Mouse (Mus musculus) hindbrain, embryonic 13.5 days (tissue): ENCODE measurements around the gene Trex1. TPM values are rescaled to one million over a fixed set of nuclear protein-coding genes. Genes with fewer than 3 reads are reported as not detected.

Experiments used
- ATAC-seq: fragments of 200-750 bp; cut with Nextera tagmentation; 2 replicates; pipeline ENCODE4 v1.8.0; 2017; ENCODE audit warnings: moderate TSS enrichment; ENCODE audit not compliant: low FRiP score
- H3K27ac ChIP-seq: fragments of 300-500 bp; sonication (generic); 2 replicates; pipeline ENCODE4 v1.5.1; 2015; ENCODE audit warnings: inconsistent platforms, mild to moderate bottlenecking, moderate library complexity
- H3K27me3 ChIP-seq: fragments of 300-500 bp; sonication (generic); 2 replicates; pipeline ENCODE4 v1.6.1; 2015; ENCODE audit warnings: mild to moderate bottlenecking, inconsistent platforms
- H3K36me3 ChIP-seq: fragments of 300-500 bp; sonication (generic); 2 replicates; pipeline ENCODE4 v1.6.1; 2015; ENCODE audit warnings: mild to moderate bottlenecking, inconsistent platforms
- H3K4me1 ChIP-seq: fragments of 300-500 bp; sonication (generic); replicated peaks from 2 replicates; pipeline ENCODE4 v1.6.1; 2015; ENCODE audit warnings: inconsistent platforms
- H3K4me2 ChIP-seq: fragments of 300-500 bp; sonication (generic); 2 replicates; pipeline ENCODE4 v1.6.1; 2015; ENCODE audit warnings: inconsistent platforms, mild to moderate bottlenecking, moderate library complexity
- H3K4me3 ChIP-seq: fragments of 300-500 bp; sonication (generic); 2 replicates; pipeline ENCODE4 v1.5.1; 2015; ENCODE audit warnings: mild to moderate bottlenecking, inconsistent platforms
- H3K9ac ChIP-seq: fragments of 300-500 bp; sonication (generic); 2 replicates; pipeline ENCODE4 v1.6.1; 2015; ENCODE audit warnings: mild to moderate bottlenecking, inconsistent platforms
- H3K9me3 ChIP-seq: fragments of 300-500 bp; sonication (generic); 2 replicates; pipeline ENCODE4 v1.6.1; 2016; ENCODE audit warnings: inconsistent platforms
- WGBS: fragments of 180-500 bp; shearing (Covaris S2); methylation state at CpG from one replicate; pipeline ENCODE4 v1.1.7; 2015; 5-methylcytosine and 5-hydroxymethylcytosine counted together
- polyA plus RNA-seq: library from polyadenylated mRNA; unstranded; fragments of >200 nt; fragmentation: Nextera tagmentation; extraction: Ambion mirVana; gene quantifications from 2 replicates; pipeline ENCODE4 v1.2.1, GENCODE M21; 2015

Trex1 gene
- polyA plus RNA-seq, 1 experiment from 2014 or later: 12.9 TPM

GRCm38 (mm10) chr9:109027521-109027920, 32.0 kb downstream of the Trex1 start:
- Histone ChIP-seq H3K27me3 (no peaks in the 10 kb centered on the region), H3K4me1 (no peaks in the 10 kb centered on the region), H3K9me3 (no peaks in the 10 kb centered on the region), H3K27ac (no peak overlapping the region), H3K9ac (no peak overlapping the region), H3K4me3 (no peak overlapping the region), H3K36me3 (peaks cover 65% of the 10 kb centered on the region), H3K4me2 (no peak overlapping the region)
- WGBS: 82% methylated on average over 8 of the region's 8 CpGs
- ATAC-seq: no peak

- ATAC-seq: no peak
- WGBS: 94% methylated on average over 17 of the region's 17 CpGs
- Histone ChIP-seq H3K36me3 (peaks cover 38% of the 10 kb centered on the region), H3K27me3 (no peaks in the 10 kb centered on the region), H3K9ac (no peak overlapping the region), H3K4me1 (no peaks in the 10 kb centered on the region), H3K27ac (no peak overlapping the region), H3K4me2 (no peak overlapping the region), H3K9me3 (no peaks in the 10 kb centered on the region), H3K4me3 (no peak overlapping the region)
Measured at GRCm38 (mm10) chr9:109022866-109023685, 36.5 kb downstream of the Trex1 start.

- Histone ChIP-seq H3K36me3 (peaks cover 35% of the 10 kb centered on the region), H3K9me3 (no peaks in the 10 kb centered on the region), H3K4me3 (no peak overlapping the region), H3K4me1 (no peaks in the 10 kb centered on the region), H3K9ac (no peak overlapping the region), H3K27me3 (no peaks in the 10 kb centered on the region), H3K27ac (no peak overlapping the region), H3K4me2 (no peak overlapping the region)
- 95% methylated on average over 4 of the region's 4 CpGs for WGBS
- ATAC-seq: no peak
Measured at GRCm38 (mm10) chr9:109021428-109021827, 38.1 kb downstream of the Trex1 start.

- Histone ChIP-seq H3K27me3 (no peaks in the 10 kb centered on the region), H3K4me2 (no peak overlapping the region), H3K36me3 (peaks cover 22% of the 10 kb centered on the region), H3K9me3 (no peaks in the 10 kb centered on the region), H3K9ac (no peak overlapping the region), H3K27ac (no peak overlapping the region), H3K4me1 (no peaks in the 10 kb centered on the region), H3K4me3 (no peak overlapping the region)
- no peak for ATAC-seq
- WGBS: 79% methylated on average over 11 of the region's 11 CpGs
Measured at GRCm38 (mm10) chr9:109016973-109017604, 42.4 kb downstream of the Trex1 start.

GRCm38 (mm10) chr9:109015397-109015796, 44.1 kb downstream of the Trex1 start:
- ATAC-seq: no peak
- Histone ChIP-seq H3K36me3 (peaks cover 39% of the 10 kb centered on the region), H3K27ac (no peak overlapping the region), H3K4me2 (no peak overlapping the region), H3K9me3 (no peaks in the 10 kb centered on the region), H3K27me3 (no peaks in the 10 kb centered on the region), H3K9ac (no peak overlapping the region), H3K4me3 (no peak overlapping the region), H3K4me1 (no peaks in the 10 kb centered on the region)
- 81% methylated on average over 8 of the region's 8 CpGs for WGBS

- Histone ChIP-seq H3K9me3 (no peaks in the 10 kb centered on the region), H3K27me3 (no peaks in the 10 kb centered on the region), H3K4me3 (no peak overlapping the region), H3K9ac (no peak overlapping the region), H3K4me1 (no peaks in the 10 kb centered on the region), H3K4me2 (no peak overlapping the region), H3K36me3 (peaks cover 77% of the 10 kb centered on the region), H3K27ac (no peak overlapping the region)
- no peak for ATAC-seq
- WGBS: 91% methylated on average over 14 of the region's 14 CpGs
Measured at GRCm38 (mm10) chr9:109010316-109010690, 49.2 kb downstream of the Trex1 start.

- no peaks in the 10 kb centered on the region for H3K4me1 ChIP-seq
- 64% methylated on average over 17 of the region's 17 CpGs for WGBS
- ATAC-seq: no peak
- peaks cover 78% of the 10 kb centered on the region for H3K36me3 ChIP-seq
- 0 out of 2 replicates have a peak overlapping the region, but pooled peaks have one; percentile 2 for H3K9ac ChIP-seq
- H3K4me2 ChIP-seq: no peak overlapping the region
- no peak overlapping the region for H3K4me3 ChIP-seq
- no peaks in the 10 kb centered on the region for H3K9me3 ChIP-seq
- no peaks in the 10 kb centered on the region for H3K27me3 ChIP-seq
- no peak overlapping the region for H3K27ac ChIP-seq
Measured at GRCm38 (mm10) chr9:109009636-109010315, 49.8 kb downstream of the Trex1 start.

- ATAC-seq: no peak
- Histone ChIP-seq H3K9me3 (no peaks in the 10 kb centered on the region), H3K9ac (no peak overlapping the region), H3K27ac (no peak overlapping the region), H3K4me3 (no peak overlapping the region), H3K4me1 (no peaks in the 10 kb centered on the region), H3K4me2 (no peak overlapping the region), H3K36me3 (peaks cover 78% of the 10 kb centered on the region), H3K27me3 (no peaks in the 10 kb centered on the region)
- WGBS: 67% methylated on average over 9 of the region's 10 CpGs
Measured at GRCm38 (mm10) chr9:109008994-109009635, 50.4 kb downstream of the Trex1 start.

GRCm38 (mm10) chr9:109008081-109008480, 51.5 kb downstream of the Trex1 start:
- Histone ChIP-seq H3K9ac (0 out of 2 replicates have a peak overlapping the region, but pooled peaks have one; percentile 2), H3K4me2 (no peak overlapping the region), H3K9me3 (no peaks in the 10 kb centered on the region), H3K4me3 (no peak overlapping the region), H3K27me3 (no peaks in the 10 kb centered on the region), H3K36me3 (peaks cover 72% of the 10 kb centered on the region), H3K27ac (no peak overlapping the region), H3K4me1 (no peaks in the 10 kb centered on the region)
- WGBS: 81% methylated on average over 9 of the region's 9 CpGs
- no peak for ATAC-seq

Other genes starting within 250 kb of the Trex1 start
- 13.8 and 14.3 TPM in 2 replicates for gene Celsr3, start 233.4 kb downstream of the Trex1 start, polyA plus RNA-seq
- 15.1 and 16.1 TPM in 2 replicates for gene Slc26a6, start 206.5 kb downstream of the Trex1 start, polyA plus RNA-seq
- 0.32 and 0.72 TPM in 2 replicates for gene Tmem89, start 145.1 kb downstream of the Trex1 start, polyA plus RNA-seq
- 398 and 399 TPM in 2 replicates for gene Uqcrc1, start 123.1 kb downstream of the Trex1 start, polyA plus RNA-seq
- gene Col7a1, start 106.1 kb downstream of the Trex1 start, polyA plus RNA-seq: 1.1 and 1.7 TPM in 2 replicates
- gene Ucn2, start 73.7 kb downstream of the Trex1 start, polyA plus RNA-seq: not detected in 2 replicates
- gene Pfkfb4, start 68.0 kb downstream of the Trex1 start, polyA plus RNA-seq: 26.3 and 34.2 TPM in 2 replicates
- 64.6 and 66.2 TPM in 2 replicates for gene Shisa5, start 21.2 kb downstream of the Trex1 start, polyA plus RNA-seq
- gene Atrip, start 14.4 kb upstream of the Trex1 start, polyA plus RNA-seq: 27.8 and 32.4 TPM in 2 replicates
- 14.6 and 14.7 TPM in 2 replicates for gene Ccdc51, start 22.8 kb upstream of the Trex1 start, polyA plus RNA-seq
- 741 and 764 TPM in 2 replicates for gene Tma7, start 22.9 kb upstream of the Trex1 start, polyA plus RNA-seq
- 22.5 and 27.2 TPM in 2 replicates for gene Plxnb1, start 35.7 kb upstream of the Trex1 start, polyA plus RNA-seq
- not detected in 2 replicates for gene Fbxw21, start 102.3 kb upstream of the Trex1 start, polyA plus RNA-seq
- not detected in 2 replicates for gene Fbxw13, start 136.2 kb upstream of the Trex1 start, polyA plus RNA-seq
- gene Fbxw20, start 175.0 kb upstream of the Trex1 start, polyA plus RNA-seq: not detected in 2 replicates
- gene Fbxw14, start 227.9 kb upstream of the Trex1 start, polyA plus RNA-seq: not detected in 2 replicates